In genomic region chr10:61296713-61297445, GRCm38 (mm10) we compare ENCODE assay signal across 25 mouse cellular contexts. TPM values are rescaled to one million over a fixed set of nuclear protein-coding genes. Genes with fewer than 3 reads are reported as not detected.
DNase-seq lines count a peak whose midpoint lies in the region; ATAC-seq and TF ChIP-seq lines count a peak whose summit lies in the region.
"Had no signal": no experiment of that assay in that cellular context is flagged by ENCODE, and none has a peak within 500 bp of the region (broad histone marks: within the 10 kb centered on the region; RNA-seq: fewer than 3 reads in every experiment).

No protein-coding gene starts in this region.

- DNase-seq in heart, adult 11 months = peak; percentile 68
- DNase-seq in heart, postnatal 14 days = no peak
- no peak for DNase-seq in thymus, adult 2 months
- DNase-seq in thymus, postnatal 10 days (ENCODE audit: low spot score in 2 of 2) = no peak
- DNase-seq in naive thymus-derived CD4-positive, alpha-beta T cell, adult 2 months (ENCODE audit: low read depth) = peak; percentile 61
- DNase-seq in adrenal gland, postnatal 36 days = no peak
- DNase-seq in urinary bladder, postnatal 25 days (ENCODE audit: low spot score) = no peak
- DNase-seq: adrenal gland, adult 8-10 months; cerebellum, postnatal 25 days; forebrain, postnatal 0 days; heart, postnatal 36 days; kidney, adult 2 months; kidney, postnatal 10 days; layer of hippocampus, postnatal 36 days; midbrain, embryonic 14.5 days had no signal

- H3K36me3 ChIP-seq in thymus, adult 2 months (ENCODE audit: control insufficient read depth, insufficient read depth, low read length) = no peaks in the 10 kb centered on the region
- H3K36me3 ChIP-seq: embryonic facial prominence, embryonic 15.5 days; heart, embryonic 13.5 days; limb, embryonic 15.5 days; liver, embryonic 15.5 days had no signal

- H3K4me1 ChIP-seq in thymus, adult 2 months (replicated peaks; ENCODE audit: control insufficient read depth, insufficient read depth, low read length) = peaks cover 16% of the 10 kb centered on the region
- H3K4me1 ChIP-seq: embryonic facial prominence, embryonic 15.5 days; limb, embryonic 15.5 days; liver, embryonic 15.5 days had no signal

- ATAC-seq in activated CD4-positive, CD25-positive, alpha-beta regulatory T cell, adult 4 months = peak; percentile 65
- ATAC-seq: forebrain, postnatal 0 days had no signal

- no peak for TF ChIP-seq POLR2A in thymus, adult 2 months (IDR thresholded peaks at IDR 0.05; ENCODE audit: control insufficient read depth, extremely low read depth, insufficient read depth, low read length, poor library complexity)

- 43% methylated on average over 8 of the region's 8 CpGs for WGBS in thymus, adult 2 months

- no peaks in the 10 kb centered on the region for H3K27me3 ChIP-seq in thymus, adult 2 months (ENCODE audit: control insufficient read depth, insufficient read depth, low read length)
- H3K27me3 ChIP-seq: embryonic facial prominence, embryonic 15.5 days; heart, embryonic 13.5 days; limb, embryonic 15.5 days; liver, embryonic 15.5 days had no signal

- intact Hi-C loops in heart, postnatal 14 days (cut with DNase I) = no loop called here

- peak overlapping the region; percentile 36; the same call in 1 of the 2 replicates for H3K27ac ChIP-seq in thymus, adult 2 months (ENCODE audit: control insufficient read depth, insufficient read depth, low read length)
- H3K27ac ChIP-seq: embryonic facial prominence, embryonic 15.5 days; heart, embryonic 13.5 days; limb, embryonic 15.5 days; liver, embryonic 15.5 days had no signal

- no peak for TF ChIP-seq CTCF in thymus, adult 2 months (IDR thresholded peaks at IDR 0.05; ENCODE audit: borderline replicate concordance, control insufficient read depth, extremely low read depth, insufficient read depth, low read length, poor library complexity)

- H3K4me3 ChIP-seq in thymus, adult 2 months (ENCODE audit: control insufficient read depth, insufficient read depth, low read length) = no peak overlapping the region; the same call in 1 of the 2 replicates
- H3K4me3 ChIP-seq: embryonic facial prominence, embryonic 15.5 days; heart, embryonic 13.5 days; limb, embryonic 15.5 days; liver, embryonic 15.5 days; myocyte had no signal

RNA-seq across cellular contexts. Expression of gene Prf1, which starts 0.8 kb away (rescaled TPM):
- not detected for total RNA-seq in heart, postnatal 14 days (2021)
- 5.7 and 6.1 TPM in 2 replicates for polyA plus RNA-seq in thymus, adult 2 months (2012; rRNA removed)
- polyA plus RNA-seq in activated CD4-positive, CD25-positive, alpha-beta regulatory T cell, adult 4 months (2017; shearing (Covaris generic)) = 1 to 10 TPM; 5.1 to 6.7 TPM
- total RNA-seq in adrenal gland, postnatal 36 days (2021) = under 1 TPM in 1 of 2 experiments, not detected in 1; 0.26 TPM
- total RNA-seq: forebrain, postnatal 0 days; gastrocnemius, adult 18-20 months; layer of hippocampus, adult 18-20 months; layer of hippocampus, postnatal 36 days; left cerebral cortex, postnatal 14 days; megakaryocyte progenitor cell, adult 5-6 weeks had no signal
- polyA plus RNA-seq: embryonic facial prominence, embryonic 15.5 days; forebrain, postnatal 0 days; heart, embryonic 13.5 days; midbrain, embryonic 14.5 days had no signal

RNA-seq across cellular contexts. Expression of gene Adamts14, which starts 23.6 kb away (rescaled TPM):
- 1 to 10 TPM; 3.5 to 4.3 TPM for total RNA-seq in heart, postnatal 14 days (2021)
- 2.7 and 3.3 TPM in 2 replicates for polyA plus RNA-seq in thymus, adult 2 months (2012; rRNA removed)
- not detected for polyA plus RNA-seq in activated CD4-positive, CD25-positive, alpha-beta regulatory T cell, adult 4 months (2017; shearing (Covaris generic))
- 1 to 10 TPM; 2.1 to 3.9 TPM for total RNA-seq in adrenal gland, postnatal 36 days (2021)
- total RNA-seq: megakaryocyte progenitor cell, adult 5-6 weeks had no signal

Comparison
In these comparisons a context has a peak if more than half of its experiments do, and no peak if none do; other contexts are left out.
1. DNase-seq: peak in heart, adult 11 months (single experiment) and naive thymus-derived CD4-positive, alpha-beta T cell, adult 2 months (single experiment); none in heart, postnatal 14 days (0 of 2), thymus, adult 2 months (single experiment), thymus, postnatal 10 days (0 of 2), adrenal gland, postnatal 36 days (0 of 2) and urinary bladder, postnatal 25 days (single experiment).